ENCODE assay signal across 20 mouse cellular contexts in genomic region chr1:133808020-133808419, GRCm38 (mm10). TPM values are rescaled to one million over a fixed set of nuclear protein-coding genes. Genes with fewer than 3 reads are reported as not detected.
DNase-seq lines count a peak whose midpoint lies in the region; ATAC-seq and TF ChIP-seq lines count a peak whose summit lies in the region.
"Had no signal": no experiment of that assay in that cellular context is flagged by ENCODE, and none has a peak within 500 bp of the region (broad histone marks: within the 10 kb centered on the region; RNA-seq: fewer than 3 reads in every experiment).

No protein-coding gene starts in this region.

- no peaks in the 10 kb centered on the region for H3K36me3 ChIP-seq in liver, postnatal 0 days (replicated peaks; ENCODE audit: insufficient read depth, low read length)
- H3K36me3 ChIP-seq in liver, embryonic 11.5 days (ENCODE audit: control insufficient read depth, insufficient read depth, low read length), result no peaks in the 10 kb centered on the region
- H3K36me3 ChIP-seq in liver, embryonic 14.5 days (replicated peaks; ENCODE audit: control insufficient read depth, insufficient read depth, low read depth), result no peaks in the 10 kb centered on the region
- no peaks in the 10 kb centered on the region for H3K36me3 ChIP-seq in hindbrain, embryonic 13.5 days
- H3K36me3 ChIP-seq in hindbrain, postnatal 0 days (ENCODE audit: insufficient read depth, low read length), result no peaks in the 10 kb centered on the region
- H3K36me3 ChIP-seq: hindbrain, embryonic 12.5 days had no signal

- TF ChIP-seq EP300 in liver, postnatal 0 days (IDR thresholded peaks at IDR 0.05; ENCODE audit: low read depth), result no peak
- no peak; the same call in 1 of the 2 replicates for TF ChIP-seq EP300 in liver, embryonic 14.5 days (IDR thresholded peaks at IDR 0.05; ENCODE audit: low read depth)

- H3K27ac ChIP-seq in liver, postnatal 0 days (ENCODE audit: low read depth), result no peak overlapping the region
- H3K27ac ChIP-seq in liver, embryonic 11.5 days (ENCODE audit: low read depth, low read length), result no peak overlapping the region
- H3K27ac ChIP-seq in liver, embryonic 14.5 days, result no peak overlapping the region; the same call in 1 of the 2 replicates
- H3K27ac ChIP-seq in hindbrain, embryonic 13.5 days, result no peak overlapping the region
- H3K27ac ChIP-seq in hindbrain, postnatal 0 days, result no peak overlapping the region
- H3K27ac ChIP-seq: forebrain, embryonic 13.5 days; gastrocnemius, adult 2 months; hindbrain, embryonic 12.5 days had no signal

- H3K4me3 ChIP-seq in liver, postnatal 0 days (ENCODE audit: low read depth, low read length), result no peak overlapping the region
- no peak overlapping the region for H3K4me3 ChIP-seq in liver, embryonic 11.5 days (ENCODE audit: low read depth, low read length)
- H3K4me3 ChIP-seq in liver, embryonic 14.5 days (ENCODE audit: insufficient read depth in 1 of 2, low read depth in 2 of 2, low read length in 2 of 2), result no peak overlapping the region
- no peak overlapping the region for H3K4me3 ChIP-seq in hindbrain, embryonic 13.5 days
- H3K4me3 ChIP-seq in hindbrain, postnatal 0 days (ENCODE audit: low read length), result no peak overlapping the region
- H3K4me3 ChIP-seq: forebrain, embryonic 13.5 days; gastrocnemius, adult 2 months; hindbrain, embryonic 12.5 days had no signal

- no peak overlapping the region for H3K9ac ChIP-seq in liver, postnatal 0 days (replicated peaks)
- H3K9ac ChIP-seq in liver, embryonic 11.5 days (ENCODE audit: low read depth, low read length), result no peak overlapping the region
- no peak overlapping the region for H3K9ac ChIP-seq in liver, embryonic 14.5 days (replicated peaks)
- no peak overlapping the region for H3K9ac ChIP-seq in hindbrain, embryonic 13.5 days
- H3K9ac ChIP-seq in hindbrain, postnatal 0 days (replicated peaks; ENCODE audit: low read length), result no peak overlapping the region
- H3K9ac ChIP-seq: forebrain, embryonic 13.5 days; hindbrain, embryonic 12.5 days had no signal

- H3K27me3 ChIP-seq in liver, postnatal 0 days (ENCODE audit: insufficient read depth, low read length), result 0 out of 2 replicates have a peak, but pooled peaks cover 4% of the 10 kb centered on the region
- no peaks in the 10 kb centered on the region for H3K27me3 ChIP-seq in liver, embryonic 11.5 days (replicated peaks; ENCODE audit: control insufficient read depth, insufficient read depth, low read length)
- H3K27me3 ChIP-seq in liver, embryonic 14.5 days (ENCODE audit: control insufficient read depth, insufficient read depth, low read length), result no peaks in the 10 kb centered on the region
- peaks cover 4% of the 10 kb centered on the region; the same call in 1 of the 2 replicates for H3K27me3 ChIP-seq in hindbrain, embryonic 13.5 days
- no peaks in the 10 kb centered on the region for H3K27me3 ChIP-seq in hindbrain, postnatal 0 days (ENCODE audit: insufficient read depth, low read length)
- H3K27me3 ChIP-seq: hindbrain, embryonic 12.5 days had no signal

- 66% methylated on average over 8 of the region's 8 CpGs for WGBS in liver, postnatal 0 days (ENCODE audit: insufficient replicate concordance)
- 62% methylated on average over 8 of the region's 8 CpGs for WGBS in liver, embryonic 11.5 days
- 51% methylated on average over 8 of the region's 8 CpGs for WGBS in liver, embryonic 14.5 days (ENCODE audit: insufficient replicate concordance)
- 87% methylated on average over 8 of the region's 8 CpGs for WGBS in hindbrain, embryonic 13.5 days
- 85% methylated on average over 8 of the region's 8 CpGs for WGBS in hindbrain, postnatal 0 days

- peaks cover 3% of the 10 kb centered on the region for H3K4me1 ChIP-seq in liver, postnatal 0 days (ENCODE audit: insufficient read depth)
- peaks cover 9% of the 10 kb centered on the region for H3K4me1 ChIP-seq in liver, embryonic 11.5 days (replicated peaks; ENCODE audit: control insufficient read depth, insufficient read depth, low read length)
- peaks cover 18 to 26% of the 10 kb centered on the region in 2 experiments for H3K4me1 ChIP-seq in liver, embryonic 14.5 days (replicated peaks; ENCODE audit: control insufficient read depth in 2 of 2, insufficient read depth in 2 of 2, low read length in 1 of 2)
- H3K4me1 ChIP-seq in hindbrain, embryonic 13.5 days (replicated peaks), result no peaks in the 10 kb centered on the region
- H3K4me1 ChIP-seq in hindbrain, postnatal 0 days (ENCODE audit: insufficient read depth, low read length), result no peaks in the 10 kb centered on the region
- H3K4me1 ChIP-seq: hindbrain, embryonic 12.5 days had no signal

- ATAC-seq in liver, postnatal 0 days, result no peak
- peak; percentile 81 for ATAC-seq in liver, embryonic 11.5 days (replicated peaks; ENCODE audit: low FRiP score)
- ATAC-seq in liver, embryonic 14.5 days (ENCODE audit: insufficient read depth), result peak; percentile 70
- no peak for ATAC-seq in hindbrain, embryonic 13.5 days (ENCODE audit: low FRiP score)
- no peak for ATAC-seq in hindbrain, postnatal 0 days
- no peak for ATAC-seq in activated CD4-positive, CD25-positive, alpha-beta regulatory T cell, adult 4 months
- ATAC-seq: forebrain, embryonic 13.5 days; forebrain, embryonic 16.5 days; hindbrain, embryonic 16.5 days had no signal

- TF ChIP-seq CTCF in liver, postnatal 0 days (IDR thresholded peaks at IDR 0.05; ENCODE audit: low read depth), result no peak
- no peak for TF ChIP-seq CTCF in liver, embryonic 14.5 days (IDR thresholded peaks at IDR 0.05; ENCODE audit: low read depth)
- no peak for TF ChIP-seq CTCF in hindbrain, postnatal 0 days (IDR thresholded peaks at IDR 0.05; ENCODE audit: low read depth)

- DNase-seq in liver, result peak; percentile 55
- DNase-seq in liver, postnatal 0 days, result no peak
- no peak for DNase-seq in liver, embryonic 11.5 days (ENCODE audit: low spot score)
- no peak for DNase-seq in liver, embryonic 14.5 days (ENCODE audit: low read depth in 3 of 3, low spot score in 3 of 3)
- DNase-seq in hindbrain, postnatal 0 days (ENCODE audit: low spot score), result no peak
- DNase-seq: adrenal gland, postnatal 10 days; adrenal gland, postnatal 36 days; cerebellum, adult 18-20 months; cerebellum, adult 9-10 months; cerebellum, postnatal 14 days; gastrocnemius, adult 2 months; gastrocnemius, postnatal 14 days; heart, adult 11 months had no signal

- H3K9me3 ChIP-seq in liver, postnatal 0 days (ENCODE audit: low read length), result no peaks in the 10 kb centered on the region
- no peaks in the 10 kb centered on the region for H3K9me3 ChIP-seq in liver, embryonic 11.5 days (ENCODE audit: control insufficient read depth, low read length)
- H3K9me3 ChIP-seq in liver, embryonic 14.5 days (ENCODE audit: control insufficient read depth, low read length), result no peaks in the 10 kb centered on the region
- no peaks in the 10 kb centered on the region for H3K9me3 ChIP-seq in hindbrain, embryonic 13.5 days
- no peaks in the 10 kb centered on the region for H3K9me3 ChIP-seq in hindbrain, postnatal 0 days (ENCODE audit: low read length)
- H3K9me3 ChIP-seq: forebrain, embryonic 13.5 days; hindbrain, embryonic 12.5 days had no signal

- H3K4me2 ChIP-seq in liver, postnatal 0 days (ENCODE audit: low read depth, low read length), result no peak overlapping the region
- H3K4me2 ChIP-seq in liver, embryonic 11.5 days, result no peak overlapping the region
- H3K4me2 ChIP-seq in liver, embryonic 14.5 days (ENCODE audit: low read depth), result no peak overlapping the region
- H3K4me2 ChIP-seq in hindbrain, embryonic 13.5 days, result no peak overlapping the region
- H3K4me2 ChIP-seq in hindbrain, postnatal 0 days (ENCODE audit: low read depth, low read length), result no peak overlapping the region
- H3K4me2 ChIP-seq: forebrain, embryonic 13.5 days; heart, embryonic 11.5 days; hindbrain, embryonic 12.5 days had no signal

RNA-seq across cellular contexts. Expression of gene Atp2b4, which starts 7.2 kb away (rescaled TPM):
- polyA plus RNA-seq in liver, postnatal 0 days (2015; fragmentation: Nextera tagmentation; extraction: Ambion mirVana), result 6.6 and 9.9 TPM in 2 replicates
- polyA plus RNA-seq in liver, embryonic 11.5 days (2014; fragmentation: Nextera tagmentation; extraction: Ambion mirVana), result 17.1 and 19.6 TPM in 2 replicates
- 13.3 and 16.5 TPM in 2 replicates for polyA plus RNA-seq in liver, embryonic 14.5 days (2012; rRNA removed)
- 33.1 and 37.7 TPM in 2 replicates for polyA plus RNA-seq in liver, embryonic 14.5 days (2014; fragmentation: Nextera tagmentation; extraction: Ambion mirVana)
- 12.1 and 13.1 TPM in 2 replicates for polyA plus RNA-seq in hindbrain, embryonic 13.5 days (2015; fragmentation: Nextera tagmentation; extraction: Ambion mirVana)
- 56.6 and 57.3 TPM in 2 replicates for total RNA-seq in hindbrain, postnatal 0 days (2014; rRNA removed)
- polyA plus RNA-seq in hindbrain, postnatal 0 days (2015; fragmentation: Nextera tagmentation; extraction: Ambion mirVana), result 13.2 and 13.4 TPM in 2 replicates
- 10 to 100 TPM; 17.8 to 19.0 TPM for polyA plus RNA-seq in activated CD4-positive, CD25-positive, alpha-beta regulatory T cell, adult 4 months (2017; shearing (Covaris generic))

Comparison
In these comparisons a context has a peak if more than half of its experiments do, and no peak if none do; other contexts are left out.
1. ATAC-seq: peak in liver, embryonic 11.5 days (single experiment) and liver, embryonic 14.5 days (single experiment); none in liver, postnatal 0 days (single experiment), hindbrain, embryonic 13.5 days (single experiment), hindbrain, postnatal 0 days (single experiment) and activated CD4-positive, CD25-positive, alpha-beta regulatory T cell, adult 4 months (single experiment).